Mouse (Mus musculus) spleen, adult 18-20 months (tissue): ENCODE data around the gene Clnk.

Experiments
- DNase-seq, 2 experiments: peaks; one replicate each; pipeline ENCODE4 v3.0.0; 2022; ENCODE audit warnings: mixed read lengths in 2 of 2

The Clnk gene

DNA sequence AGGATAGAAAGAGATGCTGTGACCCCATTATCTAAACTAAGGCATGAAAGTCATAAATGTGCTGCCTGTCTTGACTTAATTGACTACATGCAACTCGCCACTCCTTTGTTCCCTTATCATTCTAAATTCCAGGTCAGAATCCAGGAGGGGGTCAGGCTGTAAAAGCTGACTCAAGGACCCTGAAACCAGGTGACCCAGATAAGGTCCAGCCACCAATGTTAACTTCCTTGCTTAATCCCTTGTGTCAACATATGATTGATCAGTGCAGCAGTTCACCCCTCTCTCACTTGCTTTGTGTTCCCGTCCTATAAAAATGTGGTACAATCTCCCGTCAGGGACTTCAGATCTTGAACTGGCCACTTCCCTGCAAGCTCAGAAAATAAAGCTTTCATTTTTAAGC lies 31.1 kb downstream of the Clnk start:
- no peak for DNase-seq

DNA sequence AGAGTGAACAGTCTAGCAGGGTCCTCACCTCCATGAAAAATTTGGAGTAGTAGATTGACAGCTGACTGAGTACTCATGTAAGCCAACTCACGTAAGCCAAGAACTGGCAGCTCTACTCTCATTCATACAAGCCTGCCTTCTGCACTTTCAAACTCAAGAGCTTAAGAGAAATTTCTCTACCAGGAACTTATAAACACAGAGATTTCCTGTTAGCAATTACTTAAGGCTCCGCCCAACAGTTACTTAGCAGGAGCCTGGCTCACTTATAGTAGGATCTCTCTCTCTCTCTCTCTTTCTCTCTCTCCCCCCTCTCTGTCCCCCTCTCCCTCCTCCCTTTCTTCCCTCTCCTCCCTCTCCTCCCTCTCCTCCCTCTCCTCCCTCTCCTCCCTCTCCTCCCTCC lies 32.3 kb downstream of the Clnk start:
- DNase-seq = no peak

DNA sequence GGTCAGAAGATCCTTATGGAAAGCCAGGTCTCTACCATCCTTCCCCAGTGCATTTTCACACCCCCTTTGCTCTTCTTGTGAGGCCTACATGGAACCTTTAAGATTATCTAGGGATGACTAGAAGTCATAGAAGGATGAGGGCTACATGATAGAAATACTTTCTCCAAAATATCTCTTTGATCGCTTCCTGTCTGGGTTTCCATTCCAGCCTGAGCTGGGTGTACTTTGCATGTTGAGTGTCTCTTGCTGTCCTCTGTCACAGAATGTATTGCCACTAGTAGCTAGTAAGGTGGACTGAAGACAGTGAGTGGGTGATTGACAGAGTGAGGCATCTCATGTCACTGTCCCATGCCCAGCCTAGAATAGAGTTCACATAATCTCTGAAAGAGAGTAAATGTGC lies 36.6 kb downstream of the Clnk start:
- DNase-seq = no peak

DNA sequence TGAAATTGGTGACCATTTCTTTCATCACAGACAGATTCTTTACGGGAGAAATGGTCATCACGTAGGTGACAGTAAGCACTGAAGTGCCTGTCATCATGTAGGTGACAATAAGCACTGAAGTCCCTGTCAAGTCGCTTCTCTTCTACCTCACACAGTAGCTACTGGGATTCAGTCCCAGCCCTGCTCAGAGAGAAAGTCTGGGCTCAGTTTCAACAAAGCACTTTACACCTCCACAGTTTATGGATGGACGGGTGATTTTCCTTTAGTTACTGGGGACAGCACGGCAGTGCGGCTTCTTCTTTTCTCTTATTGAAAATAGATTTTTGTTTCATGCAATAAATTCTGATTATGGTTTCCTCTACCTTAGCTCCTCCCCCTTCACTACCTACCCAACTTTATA lies 49.3 kb downstream of the Clnk start:
- no peak for DNase-seq

DNA sequence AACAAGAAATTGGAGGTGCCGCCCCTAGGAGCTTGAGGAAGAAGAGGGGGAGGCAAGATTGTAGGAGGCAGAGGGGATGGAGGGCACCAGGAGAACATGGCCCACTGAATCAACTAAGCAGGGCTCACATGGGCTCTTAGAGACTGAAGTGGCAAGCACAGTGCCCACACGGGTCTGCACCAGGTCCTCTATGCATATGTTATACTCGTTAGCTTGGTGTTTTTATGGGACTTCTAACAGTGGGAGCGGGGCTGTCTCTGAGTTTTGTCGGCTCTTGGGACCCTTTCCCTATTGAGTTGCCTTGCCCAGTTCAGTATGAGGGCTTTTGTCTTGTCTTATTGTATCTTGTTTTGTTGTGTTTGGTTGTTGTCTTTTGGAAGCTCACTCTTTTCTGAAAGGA lies 50.0 kb downstream of the Clnk start:
- no peak for DNase-seq

DNA sequence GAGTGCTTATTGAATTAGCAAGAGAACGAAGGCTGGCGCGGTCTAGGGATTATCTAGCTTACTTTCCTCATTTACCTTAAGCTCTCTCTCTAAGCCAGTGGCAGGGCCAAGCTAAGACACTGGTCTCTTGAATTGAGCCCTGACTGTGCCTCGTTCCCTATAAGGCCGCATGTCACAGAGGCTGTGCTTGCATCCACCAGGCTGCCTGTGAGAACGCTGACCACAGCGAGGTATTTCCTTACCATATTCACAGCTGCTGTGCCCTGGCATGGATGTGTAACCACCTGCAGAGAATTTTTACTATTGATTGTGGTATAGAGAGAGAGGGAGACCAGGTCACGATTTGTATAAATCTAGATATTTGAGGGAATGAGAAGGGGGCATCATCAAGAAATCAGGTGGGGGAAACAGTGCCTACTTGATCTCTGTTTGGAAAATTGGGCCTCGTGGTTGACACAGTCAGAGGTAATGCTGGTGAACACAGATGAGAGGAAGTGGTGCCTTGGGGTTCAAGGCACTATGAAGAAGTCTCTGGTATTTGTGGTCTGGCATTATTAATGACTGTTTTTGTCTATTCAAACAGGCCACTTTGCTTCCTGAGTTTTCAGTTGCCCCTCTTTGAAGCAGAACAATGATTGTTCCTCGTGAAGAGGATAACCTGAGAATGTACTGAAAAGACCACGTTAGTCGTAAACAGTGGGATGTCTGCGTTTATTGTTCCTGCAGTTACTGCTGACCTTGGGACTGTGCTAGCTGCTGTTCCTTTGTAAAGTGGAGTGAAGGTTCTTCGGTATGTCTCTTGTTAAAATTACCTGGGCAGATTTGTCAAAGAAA lies 52.3 kb downstream of the Clnk start:
- DNase-seq = no peak

DNA sequence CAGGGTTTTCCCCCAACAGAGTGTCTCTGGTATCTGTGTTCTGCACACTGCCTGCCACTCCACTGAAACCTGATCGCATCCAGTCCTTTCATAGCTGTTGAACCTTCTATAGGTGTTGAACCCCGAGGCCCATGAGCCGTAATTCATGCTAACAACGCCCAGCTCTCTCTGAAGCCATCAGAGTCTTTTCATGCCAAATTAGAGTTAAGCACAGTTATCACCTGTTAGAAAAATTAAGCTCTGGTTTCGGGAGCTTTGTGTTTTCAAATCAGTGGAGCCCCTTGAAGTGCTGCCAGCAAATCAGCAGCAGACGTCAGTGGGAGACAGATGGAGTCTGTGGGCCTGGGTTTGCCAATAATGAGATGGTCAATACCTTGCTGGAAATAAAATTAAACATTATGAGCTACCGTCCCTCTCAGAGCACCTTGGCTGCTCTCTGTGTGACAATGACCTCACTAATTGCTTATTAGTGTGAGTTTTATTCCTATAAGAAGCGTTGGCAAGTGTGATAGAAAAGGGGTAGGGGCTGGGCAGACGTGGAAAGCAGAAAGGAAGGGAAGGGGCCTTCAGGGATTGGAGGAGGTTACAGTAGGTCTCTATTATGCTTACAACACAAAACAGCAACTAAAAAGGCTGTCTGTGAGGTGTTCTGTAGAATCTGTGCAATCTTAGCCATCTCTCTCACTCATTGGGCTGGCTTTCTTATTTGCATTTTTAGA lies 63.1 kb downstream of the Clnk start:
- no peak for DNase-seq

DNA sequence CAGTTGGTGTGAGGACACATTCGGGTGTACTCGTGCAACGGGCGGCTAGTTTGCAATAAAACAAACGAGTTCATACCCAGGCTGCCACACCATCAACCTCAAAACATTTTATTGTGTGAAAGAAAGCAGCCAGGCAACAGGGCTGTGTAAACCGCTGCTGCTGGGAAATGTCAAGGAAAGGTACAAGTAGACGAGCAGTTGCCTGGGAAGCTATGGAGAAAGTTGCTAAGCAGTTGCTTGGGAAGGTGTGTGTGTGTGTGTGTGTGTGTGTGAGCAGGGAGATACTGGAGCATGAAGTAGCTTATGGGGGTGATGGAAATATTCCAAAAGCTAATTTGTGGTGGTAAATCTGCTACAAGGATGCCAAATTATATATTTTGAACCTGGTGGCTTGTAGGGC lies 63.7 kb downstream of the Clnk start:
- no peak for DNase-seq

DNA sequence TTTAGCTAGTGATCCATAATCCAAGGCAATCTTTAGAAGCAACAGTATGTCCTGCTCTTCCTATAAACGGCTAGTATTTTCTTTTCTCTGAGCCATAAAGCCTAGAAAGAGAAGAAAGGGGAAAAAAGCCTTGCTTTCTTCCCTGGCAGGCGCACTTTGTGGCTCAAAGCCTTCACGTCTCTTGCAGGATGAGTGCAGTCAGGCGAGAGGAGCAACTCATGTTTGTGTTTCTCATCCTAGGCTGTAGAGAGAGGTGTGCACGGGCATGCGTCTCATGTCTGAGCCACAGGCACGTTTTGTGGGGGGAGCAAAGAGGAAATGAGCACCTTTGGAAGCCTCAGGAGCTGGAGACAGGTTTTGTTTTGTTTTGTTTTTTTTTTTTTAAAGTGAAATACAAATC lies 64.2 kb downstream of the Clnk start:
- no peak for DNase-seq

DNA sequence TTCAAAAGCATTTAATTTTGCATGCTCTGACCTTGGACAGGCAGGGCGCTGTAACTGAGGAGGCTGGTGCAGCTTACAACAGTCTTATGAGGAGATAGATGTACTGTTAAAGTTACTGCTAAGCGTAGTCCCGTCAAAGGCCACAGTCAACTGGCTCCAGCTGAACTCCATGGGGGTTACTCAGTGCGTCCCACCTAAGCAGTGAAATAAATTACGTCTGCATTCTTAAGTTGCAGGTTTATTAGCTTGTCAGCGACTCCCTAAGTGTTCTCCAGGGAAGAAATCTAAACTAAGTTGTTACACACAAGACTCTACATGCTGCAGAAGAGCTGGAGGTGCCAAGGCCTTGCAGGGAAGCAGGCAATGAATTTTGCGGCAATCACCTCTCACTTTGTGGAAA lies 77.7 kb downstream of the Clnk start:
- no peak for DNase-seq

DNA sequence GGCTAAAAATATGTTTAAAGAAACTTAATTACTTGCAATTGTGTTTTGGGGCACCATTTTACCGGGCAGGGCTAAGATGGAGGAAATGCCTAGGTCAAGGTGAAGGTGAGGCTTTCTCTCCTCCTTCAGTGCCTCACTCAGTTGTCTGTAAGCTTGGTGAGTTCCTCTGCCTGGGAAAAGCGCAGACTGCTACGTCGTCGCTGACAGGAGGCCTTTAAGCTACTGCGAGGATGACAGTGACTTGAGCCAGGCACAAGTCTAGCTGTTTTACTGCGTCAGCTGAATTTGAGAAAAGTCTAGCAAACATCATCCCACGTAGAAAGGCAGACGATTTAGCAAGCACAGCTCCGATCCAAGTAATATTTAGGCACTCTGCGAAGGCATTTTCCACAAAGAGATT lies 81.5 kb downstream of the Clnk start:
- DNase-seq = no peak

DNA sequence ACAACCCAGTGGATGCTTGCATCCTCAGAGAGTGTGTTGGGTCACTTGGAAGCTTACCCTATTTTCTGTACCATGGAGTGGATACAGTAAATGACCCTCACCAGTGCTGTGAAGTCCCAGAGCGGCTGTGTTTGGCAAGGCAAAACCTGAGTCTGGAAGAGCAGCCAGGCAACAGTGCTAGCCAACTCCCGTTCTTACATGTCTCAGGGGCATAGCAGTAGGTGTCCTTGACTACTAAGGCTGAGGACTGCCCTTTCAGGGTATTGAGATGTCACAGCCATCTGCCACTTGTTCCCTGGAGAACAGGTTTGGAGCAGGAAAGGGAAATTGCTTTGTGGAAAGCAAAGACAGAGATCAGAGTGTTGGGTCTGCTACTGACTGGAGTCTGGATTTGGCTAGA lies 85.5 kb downstream of the Clnk start:
- no peak for DNase-seq

DNA sequence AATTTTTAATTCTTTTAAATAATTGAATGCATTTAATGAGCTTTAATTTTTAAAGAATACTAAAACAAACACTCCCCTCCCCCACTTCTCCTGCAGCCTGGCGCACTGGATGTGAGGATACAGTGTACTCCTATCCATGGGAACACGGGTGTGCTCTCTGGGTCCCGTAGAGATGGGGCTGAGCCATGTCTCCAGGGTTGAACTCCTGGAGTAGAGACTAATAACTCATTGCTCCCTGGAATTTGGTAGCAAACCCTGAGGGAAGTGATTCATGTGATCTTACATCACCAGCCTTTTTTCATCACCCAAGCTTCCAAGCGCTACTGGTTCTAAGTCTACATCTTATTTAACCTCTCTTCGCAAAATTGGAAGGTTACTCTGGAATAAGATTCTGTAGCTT lies 87.8 kb downstream of the Clnk start:
- DNase-seq = no peak

DNA sequence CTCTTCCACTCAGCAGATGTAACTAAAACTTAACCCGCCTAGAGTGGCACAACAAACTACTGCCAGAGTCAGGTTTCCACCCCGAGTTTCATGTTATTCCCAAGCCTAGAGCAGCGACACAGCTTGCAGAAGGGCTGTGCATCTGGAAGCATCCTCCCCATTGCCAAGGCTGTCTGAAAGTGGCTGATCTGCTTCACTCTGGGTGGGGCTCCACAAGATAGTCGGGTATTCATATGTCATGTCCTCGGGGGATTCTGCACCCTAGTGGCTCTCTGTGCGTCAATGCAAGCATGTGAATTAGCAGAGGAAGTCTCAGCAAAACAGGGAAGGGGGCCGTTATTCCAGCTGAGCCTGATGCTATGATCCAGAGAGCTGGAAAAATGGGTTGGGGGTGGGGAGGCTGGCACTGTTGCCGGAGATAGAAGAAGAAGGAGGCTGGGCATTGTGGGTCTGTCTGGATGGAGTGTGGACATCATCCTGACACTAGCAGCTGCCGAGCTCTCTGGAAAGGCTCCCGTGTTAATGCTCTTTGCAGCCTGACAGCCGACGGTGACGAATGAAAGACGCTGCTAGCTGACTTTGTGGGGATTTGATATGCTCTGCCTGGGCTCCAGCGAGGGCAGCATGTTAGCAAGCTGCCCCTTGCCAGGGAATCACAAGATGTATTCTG lies 88.6 kb downstream of the Clnk start:
- no peak for DNase-seq

DNA sequence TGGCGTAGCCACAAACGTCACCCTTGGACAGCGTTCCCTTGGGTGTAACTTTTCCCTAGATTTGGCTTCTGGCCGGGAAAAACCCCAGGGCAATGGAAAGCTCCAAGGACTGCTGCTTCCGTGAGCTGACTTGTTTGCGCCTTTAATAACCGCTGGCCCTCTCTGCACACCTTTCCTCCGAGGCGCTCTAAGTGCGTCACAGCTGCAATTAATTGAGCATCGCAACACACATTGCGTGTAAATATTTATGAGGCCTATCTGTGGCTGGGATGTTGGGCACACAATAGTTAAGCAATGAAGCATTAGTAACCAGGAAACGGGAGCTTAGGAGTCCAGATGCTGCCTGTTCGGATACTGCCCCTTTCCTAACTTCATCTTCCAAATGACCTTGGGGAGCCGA lies 90.5 kb downstream of the Clnk start:
- DNase-seq = no peak

DNA sequence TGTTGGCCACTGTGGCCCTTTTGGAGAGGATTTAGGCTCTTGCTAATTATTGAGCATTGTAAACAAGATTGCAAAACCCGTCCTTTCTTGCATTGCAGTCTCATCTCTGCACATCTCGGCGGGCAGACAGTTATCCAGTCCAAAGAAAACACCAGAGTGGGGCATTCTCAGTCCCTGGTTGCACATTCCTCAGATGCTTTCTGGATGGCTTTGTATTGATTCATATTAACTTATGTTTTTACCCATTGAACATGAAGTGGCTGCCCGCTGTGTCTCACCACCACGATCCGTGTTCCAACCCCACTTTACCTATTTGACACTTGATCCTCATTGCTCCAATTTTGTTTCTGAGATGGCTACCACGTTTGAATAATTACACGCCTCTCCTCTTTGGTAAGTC lies 90.9 kb downstream of the Clnk start:
- no peak for DNase-seq

DNA sequence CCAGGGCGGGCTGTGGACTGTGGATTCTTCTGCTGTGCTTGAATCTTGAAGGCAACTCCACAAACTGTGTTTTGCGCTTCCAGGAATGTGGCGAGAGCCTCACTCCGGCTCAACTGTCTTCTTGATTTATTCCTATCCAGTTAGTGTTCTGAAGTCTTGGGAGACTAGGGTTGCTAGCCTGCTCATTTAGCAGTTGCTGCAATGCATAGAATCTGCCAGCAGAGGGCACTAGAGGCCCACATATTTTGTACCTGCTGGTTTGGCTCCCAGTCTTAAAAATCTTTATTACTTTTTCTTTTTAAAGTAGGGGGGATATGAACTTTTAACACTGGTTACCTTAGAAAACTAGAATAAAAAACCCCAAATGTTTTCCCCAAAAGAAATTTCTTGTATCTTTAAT lies 94.8 kb downstream of the Clnk start:
- DNase-seq = peak; percentile 19 to 67

DNA sequence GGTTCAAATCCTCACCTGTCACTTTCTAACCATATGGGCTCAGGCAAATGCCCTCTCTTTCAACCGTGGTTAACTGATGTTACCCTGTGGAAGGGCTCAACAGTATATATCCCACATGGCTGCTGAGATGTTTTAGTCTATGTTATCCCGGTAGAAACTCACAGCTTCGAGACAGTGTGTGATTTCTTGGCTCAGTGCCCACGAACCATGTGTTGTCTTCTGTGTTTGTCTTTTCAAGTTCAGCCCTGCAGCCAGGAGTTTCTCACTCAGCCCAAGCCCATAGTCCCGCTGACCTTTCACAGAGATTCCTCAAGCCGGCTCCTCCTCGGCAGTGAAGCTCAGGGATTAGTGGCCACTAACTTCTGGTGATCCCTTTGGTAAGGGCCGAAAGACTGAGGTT lies 96.0 kb downstream of the Clnk start:
- no peak for DNase-seq

DNA sequence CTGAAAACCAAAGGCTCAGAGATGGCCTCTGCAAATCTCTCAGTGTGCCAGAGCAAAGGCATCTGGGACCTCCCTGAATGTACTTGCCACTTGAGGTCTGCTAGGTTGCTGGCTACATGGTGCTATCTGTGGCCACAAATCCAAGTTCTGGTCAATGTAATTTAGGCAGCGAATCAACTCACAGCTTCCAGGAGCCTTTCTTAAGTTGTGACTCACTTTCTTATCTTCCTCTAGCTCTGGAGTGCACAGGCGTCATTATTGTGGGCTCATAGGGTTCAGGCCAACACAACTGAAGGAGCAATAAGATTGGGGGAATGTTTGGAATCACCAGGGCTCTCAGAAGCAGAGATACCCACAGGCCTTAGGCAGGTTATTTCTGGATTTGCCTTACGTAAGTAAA lies 96.6 kb downstream of the Clnk start:
- DNase-seq = no peak

DNA sequence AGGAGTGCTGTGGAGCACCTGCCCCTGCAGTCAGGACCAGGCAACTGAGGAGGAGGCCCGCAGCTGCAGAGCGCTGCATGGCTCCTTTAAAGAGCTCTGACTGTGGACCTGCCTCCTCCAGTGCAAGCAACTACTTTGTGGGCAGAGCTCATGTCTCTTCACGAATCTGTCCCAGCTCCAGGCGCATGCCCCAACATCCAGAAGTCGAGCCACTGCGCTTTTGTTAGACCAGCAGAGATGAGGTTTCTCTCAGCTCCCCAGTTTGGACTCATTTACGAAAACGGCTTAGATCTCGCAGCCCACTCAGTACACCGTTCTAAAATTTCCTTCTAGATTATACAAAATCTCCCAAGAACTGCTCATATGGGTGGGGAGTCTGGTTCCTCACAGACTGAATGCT lies 101.1 kb downstream of the Clnk start:
- no peak for DNase-seq

DNA sequence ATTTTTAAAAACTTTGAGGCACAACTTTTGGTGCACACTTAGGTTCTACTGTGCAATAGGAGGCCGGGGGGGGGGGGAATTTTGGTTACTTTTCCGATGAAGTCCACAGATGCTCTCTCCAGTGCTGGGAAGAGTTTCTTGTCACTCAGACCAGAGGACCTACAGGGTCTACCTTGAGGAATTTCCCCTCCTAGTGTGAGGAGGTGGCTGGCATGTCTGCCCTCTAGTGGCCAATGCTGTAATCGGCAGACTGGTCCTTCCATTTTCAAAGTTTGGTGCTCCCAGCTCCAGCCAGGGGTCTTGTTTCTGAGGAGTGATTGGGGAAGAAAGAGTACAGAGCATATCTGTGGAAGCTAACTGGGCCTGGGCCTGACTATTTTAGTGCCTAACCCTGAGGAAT lies 121.7 kb downstream of the Clnk start:
- peak in 1 of 2 experiments; percentile 38 for DNase-seq

DNA sequence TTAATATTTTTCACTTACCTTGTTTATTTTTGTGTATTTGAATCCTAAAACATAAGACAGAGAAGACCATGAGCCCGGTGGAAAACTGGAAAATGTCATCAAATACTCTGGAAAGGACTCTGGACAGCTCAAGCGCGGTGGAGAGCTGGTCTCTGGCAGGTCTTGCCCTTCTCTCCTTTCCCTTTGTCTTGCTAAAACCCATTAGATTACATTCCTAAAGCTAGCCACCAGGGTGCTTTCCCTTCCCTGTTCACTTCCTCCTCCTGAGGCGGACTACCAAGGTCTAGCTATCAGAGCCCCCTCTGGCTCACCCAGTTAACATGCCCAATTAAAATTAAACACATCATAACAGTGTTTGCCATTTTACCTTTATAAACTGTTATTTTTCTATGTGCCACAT lies 123.9 kb downstream of the Clnk start:
- DNase-seq = no peak

DNA sequence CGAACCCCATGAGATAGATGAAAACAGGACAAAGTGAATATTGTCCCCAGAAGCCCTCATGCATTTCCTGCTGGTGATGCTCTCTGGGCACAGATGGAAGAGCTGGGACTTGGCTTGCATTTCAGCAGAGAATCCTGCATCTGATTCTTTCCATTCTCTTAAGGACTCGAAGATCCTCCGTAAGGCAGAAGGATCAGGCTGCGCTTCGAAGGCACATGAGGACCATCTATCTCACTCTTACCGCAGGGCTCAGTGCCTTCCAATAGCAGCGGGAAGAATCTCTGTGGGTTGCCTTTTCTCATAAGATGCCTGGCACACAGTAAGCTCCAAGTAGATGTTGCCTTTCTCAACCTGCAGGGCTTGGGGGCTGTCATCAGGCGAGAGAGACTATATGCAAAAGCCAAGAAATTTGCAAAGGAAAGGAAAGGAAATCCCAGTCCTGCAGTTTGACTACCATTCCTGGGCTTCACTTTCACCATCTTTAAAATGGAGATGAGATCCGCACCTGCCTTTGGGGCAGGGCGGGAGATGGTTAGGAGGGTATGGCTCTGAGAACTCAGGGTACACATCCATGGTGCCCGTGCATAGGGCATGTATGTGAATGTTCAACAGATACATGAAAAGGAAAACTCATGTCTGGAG lies 167.6 kb downstream of the Clnk start:
- no peak for DNase-seq
